Mouse (Mus musculus) left cerebral cortex, adult 9 months (tissue): Measurements from ENCODE around the gene Cenpi.
A peak's percentile ranks its signal among the peaks of the same experiment; 100 is the strongest.

Source experiments
- DNase-seq, 2 experiments: peaks; one replicate each; pipeline ENCODE4 v3.0.0; 2022; ENCODE audit warnings: low spot score in 2 of 2

Cenpi gene

DNA sequence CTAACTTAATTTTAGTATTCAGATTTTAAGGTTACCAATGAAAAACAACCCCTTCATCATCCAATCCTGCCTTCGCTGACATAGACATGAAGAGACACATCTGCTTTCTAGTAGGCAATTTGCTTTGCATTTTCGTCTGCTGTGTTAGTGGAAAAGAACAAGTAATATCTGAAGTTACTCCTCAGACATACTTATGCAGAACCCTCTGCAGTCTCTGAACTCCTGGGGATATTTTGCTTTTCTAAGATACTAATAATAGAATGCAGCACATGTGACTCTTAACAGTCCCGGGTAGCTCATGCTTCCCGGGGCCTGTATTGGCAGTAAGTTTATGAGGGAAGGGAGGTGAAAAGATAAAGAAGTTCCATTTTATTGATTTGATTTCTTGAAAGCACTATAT, 54.3 kb downstream of the Cenpi start:
- DNase-seq, result no peak

DNA sequence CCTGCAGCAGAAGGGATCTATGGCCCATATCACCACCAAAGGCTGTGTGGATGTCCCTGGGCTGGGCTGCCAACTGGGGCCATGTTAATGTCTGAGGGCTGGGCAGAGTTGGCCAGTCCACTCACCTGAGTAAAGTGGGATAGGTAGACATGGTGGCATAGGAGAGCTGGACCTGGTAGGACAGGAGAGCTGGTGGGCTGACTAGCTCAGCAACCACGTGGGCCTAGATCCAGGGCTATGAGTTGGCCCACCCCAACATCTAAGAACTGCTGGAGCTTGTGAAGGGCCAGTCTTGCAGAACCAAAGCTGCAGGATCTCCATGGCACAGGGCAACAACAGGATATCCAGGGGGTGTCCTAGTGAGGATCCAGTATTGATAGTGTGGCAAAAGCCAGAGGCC, 57.5 kb downstream of the Cenpi start:
- DNase-seq, result no peak

DNA sequence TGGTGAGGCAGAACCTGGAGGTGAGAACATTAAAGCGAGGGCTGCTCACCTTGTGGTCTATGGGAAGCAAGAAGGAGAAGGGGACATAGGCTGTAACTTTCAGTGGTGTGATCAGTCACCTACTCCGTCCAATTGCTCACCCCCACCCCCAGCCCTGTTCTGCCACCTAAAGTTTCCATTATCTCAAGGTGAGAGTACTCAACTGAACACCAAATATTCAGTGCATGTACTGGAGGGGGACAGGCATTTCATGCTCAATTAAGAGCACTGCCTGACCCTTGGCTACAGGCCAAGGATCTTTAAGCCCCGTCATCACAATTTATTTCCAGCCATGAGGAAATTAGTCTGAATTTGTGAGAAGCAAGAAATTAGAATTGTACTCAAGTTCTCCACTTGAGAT, 58.7 kb downstream of the Cenpi start:
- no peak for DNase-seq

GRCm38 (mm10) chrX:134371279-134371678, 63.4 kb downstream of the Cenpi start:
- no peak for DNase-seq

DNA sequence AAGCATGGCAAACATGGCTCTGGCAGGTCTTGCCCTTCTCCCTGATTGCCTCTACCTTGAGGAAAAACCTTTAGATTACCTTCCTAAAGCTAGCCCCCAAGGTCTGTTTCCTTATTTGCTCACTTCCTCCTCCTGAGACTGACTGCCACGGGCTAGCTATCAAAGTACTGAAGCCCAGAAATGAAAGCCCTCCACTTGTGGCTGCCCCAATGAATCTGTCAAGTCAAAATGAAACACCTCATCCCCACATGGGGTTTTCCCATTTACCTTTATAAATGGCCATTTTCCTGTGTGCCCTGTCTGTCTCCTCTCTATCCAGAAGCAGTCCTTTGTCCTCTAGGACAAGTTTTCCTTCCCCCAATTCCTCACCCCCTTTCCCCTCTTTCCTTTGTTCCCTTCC, 66.3 kb downstream of the Cenpi start:
- DNase-seq, result no peak

DNA sequence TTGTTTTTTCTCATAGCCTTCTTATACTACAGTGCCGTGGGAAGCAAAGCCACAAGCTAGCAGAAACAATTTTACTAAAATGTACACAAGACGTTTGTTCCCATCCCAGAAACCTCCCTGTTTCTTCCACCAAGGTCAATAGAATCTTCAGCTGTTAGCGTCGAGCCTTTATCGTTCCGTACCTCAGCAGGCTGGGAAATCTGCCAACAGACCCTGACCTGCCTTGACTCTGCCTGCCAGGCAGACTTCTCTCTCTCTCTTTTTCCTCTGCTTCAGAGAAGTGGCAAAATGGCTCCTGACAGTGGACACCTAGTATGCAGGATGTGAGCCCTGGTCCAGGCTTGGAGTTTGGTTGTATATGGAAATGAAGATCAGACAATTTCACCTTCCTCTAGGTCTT, 77.0 kb downstream of the Cenpi start:
- no peak for DNase-seq

DNA sequence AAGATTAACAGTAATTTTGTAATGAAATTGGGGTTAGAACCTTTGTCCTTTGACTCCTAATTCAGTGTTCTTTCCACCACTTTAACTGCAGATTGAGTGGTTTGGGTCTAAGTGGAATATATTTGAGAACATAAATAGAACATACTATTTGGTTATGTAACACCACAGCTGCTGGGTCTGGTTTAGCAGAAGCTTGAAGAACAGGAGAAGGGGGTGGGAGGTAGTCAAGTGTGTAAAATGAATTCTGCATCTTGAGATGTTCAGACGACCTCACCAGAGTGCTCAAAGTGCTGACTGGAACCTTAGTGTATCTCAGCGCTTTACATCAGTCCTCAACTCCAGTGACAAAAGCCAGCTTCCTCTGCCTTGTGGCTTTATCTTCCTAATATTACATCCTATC, 91.1 kb downstream of the Cenpi start:
- peak in 1 of 2 experiments; percentile 31 for DNase-seq

DNA sequence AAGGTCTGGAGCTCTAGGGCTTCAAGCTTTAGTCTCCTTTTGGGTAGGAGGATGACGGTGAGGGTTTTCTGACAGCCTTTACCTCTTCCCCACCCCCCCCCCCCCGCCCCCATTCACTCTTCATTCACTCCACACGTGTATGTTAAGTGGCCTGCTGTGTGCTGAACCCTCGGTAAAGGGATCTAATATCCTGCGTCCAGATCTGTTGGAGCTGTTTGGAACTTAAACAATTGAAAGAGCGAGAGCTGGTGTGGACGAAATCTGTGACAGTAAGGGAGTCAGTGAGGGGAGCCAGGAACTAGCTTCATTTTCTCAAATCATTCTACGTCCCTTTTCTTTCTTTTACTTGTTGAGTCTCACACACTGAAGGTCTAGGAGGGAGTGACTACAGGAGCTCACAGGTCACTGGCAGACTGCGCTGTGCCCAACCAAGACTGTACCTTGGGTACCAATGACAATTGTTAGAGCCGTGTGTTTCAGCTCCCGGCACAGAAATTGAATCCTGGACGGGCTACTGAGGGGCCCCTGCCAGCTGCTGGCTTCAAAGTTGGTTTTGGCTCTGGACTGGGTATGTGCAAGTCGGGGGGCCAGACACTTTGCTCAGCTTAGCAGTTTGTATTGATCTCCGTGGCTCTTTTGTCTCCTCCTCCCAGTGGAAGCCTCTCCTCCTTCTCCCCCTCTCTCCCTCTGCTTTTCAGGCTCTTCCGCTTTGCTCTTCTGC, 96.1 kb downstream of the Cenpi start, which contains the start of gene Drp2:
Drp2 (plus strand) TSS at position 689 of the 721 bp plus-strand sequence.
- no peak for DNase-seq

DNA sequence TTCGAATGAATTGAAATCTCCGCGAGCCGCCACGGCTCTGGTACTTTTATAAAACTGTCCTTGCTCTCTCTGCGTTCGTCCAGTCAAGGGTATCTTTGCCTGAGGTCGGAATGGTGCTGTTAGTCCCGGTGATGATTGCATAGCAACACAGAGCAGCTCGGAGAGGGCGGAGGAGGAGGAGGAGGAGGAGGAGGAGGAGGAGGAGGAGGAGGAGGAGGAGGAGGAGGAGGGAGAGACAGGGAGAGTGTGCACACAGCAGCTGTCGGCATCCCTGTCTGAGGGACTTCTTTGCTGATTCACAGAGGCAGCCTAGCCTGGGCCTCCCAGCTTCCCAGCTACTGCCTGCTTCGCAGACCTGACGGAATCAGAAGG, 96.7 kb downstream of the Cenpi start:
- peak in 1 of 2 experiments; percentile 30 for DNase-seq

DNA sequence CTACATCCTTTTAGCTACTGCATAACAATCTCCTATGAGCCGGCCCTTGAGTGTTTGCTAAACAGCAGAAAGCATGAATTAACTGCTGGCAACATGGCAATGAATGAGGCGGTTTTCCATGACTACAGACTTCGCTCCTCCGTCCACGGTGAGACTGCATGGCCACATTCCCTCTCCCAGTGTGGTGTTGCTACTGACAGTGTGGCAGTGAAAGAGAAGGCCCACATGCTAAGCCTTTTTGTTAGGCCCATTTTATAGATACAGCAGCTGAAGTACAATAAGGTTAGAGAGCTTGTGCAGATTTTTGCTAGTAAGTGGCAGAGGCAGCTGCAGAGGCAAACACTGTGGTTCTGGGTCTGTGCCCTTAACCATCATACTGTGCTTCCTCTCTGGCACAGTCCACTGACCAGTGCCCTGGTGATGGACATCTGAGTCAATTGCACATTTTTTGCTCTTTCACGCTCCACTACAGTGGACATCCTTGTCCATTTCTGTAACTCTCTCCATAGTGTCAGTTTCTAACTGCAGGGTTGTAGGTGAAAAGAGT, 101.5 kb downstream of the Cenpi start:
- DNase-seq, result no peak

GRCm38 (mm10) chrX:134412096-134412495, 104.2 kb downstream of the Cenpi start:
- DNase-seq, result no peak
